Mouse (Mus musculus) CH12.LX (cell line): ENCODE results near the gene Ncl.

Experiments
- CTCF ChIP-seq, 2 experiments: IDR thresholded peaks in 1 of 2; conservative IDR thresholded peaks in 1 of 2; 2 replicates each; pipeline ENCODE4 v1.5.1; 2011 to 2012; ENCODE audit warnings: low read depth in 2 of 2, low read length in 2 of 2, improper control_type of control experiment in 1 of 2, inconsistent platforms in 1 of 2, mild to moderate bottlenecking in 1 of 2, moderate library complexity in 1 of 2
- IRF4 ChIP-seq: IDR thresholded peaks from 2 replicates; pipeline ENCODE4 v1.6.1; 2014; ENCODE audit warnings: low read depth, mild to moderate bottlenecking, inconsistent platforms, low read length, improper control_type of control experiment

DNA sequence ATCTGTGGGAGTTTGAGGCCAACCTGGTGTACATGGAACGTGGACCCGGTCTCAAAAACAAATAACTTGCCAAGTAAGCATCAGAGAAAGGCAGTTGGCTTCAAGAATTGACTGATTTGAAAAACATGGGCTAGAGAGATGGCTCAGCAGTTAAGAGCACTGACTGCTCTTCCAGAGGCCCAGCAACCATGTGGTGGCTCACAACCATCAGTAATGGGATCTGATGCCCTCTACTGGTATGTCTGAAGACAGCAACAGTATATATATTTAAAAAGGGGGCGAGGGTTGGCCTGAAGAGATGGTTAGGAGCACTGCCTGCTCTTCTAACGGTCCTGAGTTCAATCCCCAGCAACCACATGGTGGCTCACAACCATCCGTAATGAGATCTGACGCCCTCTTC is 4.5 kb upstream of the Ncl start:
- TF ChIP-seq IRF4 (no peak), CTCF (conservative IDR thresholded peaks at IDR 0.05 in 1 of 2, IDR thresholded peaks at IDR 0.05 in 1 of 2; ENCODE audit: low read depth in 2 of 2, low read length in 2 of 2) (peak; percentile 28 to 70; a peak in 3 of 4 replicates)
